Mouse (Mus musculus) forebrain, embryonic 16.5 days (tissue): ENCODE measurements at regions not wholly inside any gene's neighbourhood (a gene's known extent, or its start where the extent isn't known, plus 50 kb on each side); places are given as distances from the start of the nearest gene placed in this dataset.

Experiments used
- ATAC-seq: fragments of 200-750 bp; cut with Nextera tagmentation; 2 replicates; pipeline ENCODE4 v1.8.0; 2017; ENCODE audit warnings: mild to moderate bottlenecking, moderate library complexity
- H3K27ac ChIP-seq: fragments of 300-500 bp; sonication (generic); 2 replicates; pipeline ENCODE4 v1.5.1; 2014; ENCODE audit warnings: low read length, control low read depth
- H3K27me3 ChIP-seq: fragments of 300-500 bp; sonication (generic); replicated peaks from 2 replicates; pipeline ENCODE4 v1.6.1; 2014; ENCODE audit warnings: low read length; ENCODE audit not compliant: control insufficient read depth, insufficient read depth
- H3K36me3 ChIP-seq: fragments of 300-500 bp; sonication (generic); 2 replicates; pipeline ENCODE4 v1.6.1; 2014; ENCODE audit not compliant: control insufficient read depth, insufficient read depth
- H3K4me1 ChIP-seq: fragments of 300-500 bp; sonication (generic); replicated peaks from 2 replicates; pipeline ENCODE4 v1.6.1; 2014; ENCODE audit warnings: low read length; ENCODE audit not compliant: control insufficient read depth, insufficient read depth
- H3K4me2 ChIP-seq: fragments of 300-500 bp; sonication (generic); 2 replicates; pipeline ENCODE4 v1.6.1; 2014; ENCODE audit warnings: mild to moderate bottlenecking, low read length, control low read depth
- H3K4me3 ChIP-seq: fragments of 300-500 bp; sonication (generic); replicated peaks from 2 replicates; pipeline ENCODE4 v1.5.1; 2014; ENCODE audit warnings: mild to moderate bottlenecking, low read length, control low read depth
- H3K9ac ChIP-seq: fragments of 300-500 bp; sonication (generic); replicated peaks from 2 replicates; pipeline ENCODE4 v1.6.1; 2014; ENCODE audit warnings: low read depth, low read length, control low read depth
- H3K9me3 ChIP-seq: fragments of 300-500 bp; sonication (generic); 2 replicates; pipeline ENCODE4 v1.6.1; 2016; ENCODE audit warnings: low read length; ENCODE audit not compliant: control insufficient read depth
- WGBS: fragments of 180-500 bp; shearing (Covaris S2); extraction: QIAGEN DNeasy Blood & Tissue Kit; methylation state at CpG from one replicate; pipeline ENCODE4 v1.1.7; 2014; 5-methylcytosine and 5-hydroxymethylcytosine counted together

- Histone ChIP-seq H3K4me2 (no peak overlapping the region), H3K27me3 (no peaks in the 10 kb centered on the region), H3K4me1 (no peaks in the 10 kb centered on the region), H3K4me3 (no peak overlapping the region), H3K9me3 (no peaks in the 10 kb centered on the region), H3K27ac (no peak overlapping the region), H3K9ac (no peak overlapping the region), H3K36me3 (no peaks in the 10 kb centered on the region)
- ATAC-seq, result no peak
Measured at GRCm38 (mm10) chr5:54741440-54741839, 743.1 kb downstream of the Stim2 start.

- H3K4me2 ChIP-seq, result no peak overlapping the region
- H3K9me3 ChIP-seq, result no peaks in the 10 kb centered on the region
- H3K27me3 ChIP-seq, result no peaks in the 10 kb centered on the region
- H3K4me1 ChIP-seq, result no peaks in the 10 kb centered on the region
- H3K4me3 ChIP-seq, result no peak overlapping the region
- 36% methylated on average over 2 of the region's 2 CpGs for WGBS
- H3K27ac ChIP-seq, result no peak overlapping the region
- no peak for ATAC-seq
- H3K9ac ChIP-seq, result no peak overlapping the region
- H3K36me3 ChIP-seq, result no peaks in the 10 kb centered on the region
Measured at GRCm38 (mm10) chr5:54746973-54747372, 748.7 kb downstream of the Stim2 start.

DNA sequence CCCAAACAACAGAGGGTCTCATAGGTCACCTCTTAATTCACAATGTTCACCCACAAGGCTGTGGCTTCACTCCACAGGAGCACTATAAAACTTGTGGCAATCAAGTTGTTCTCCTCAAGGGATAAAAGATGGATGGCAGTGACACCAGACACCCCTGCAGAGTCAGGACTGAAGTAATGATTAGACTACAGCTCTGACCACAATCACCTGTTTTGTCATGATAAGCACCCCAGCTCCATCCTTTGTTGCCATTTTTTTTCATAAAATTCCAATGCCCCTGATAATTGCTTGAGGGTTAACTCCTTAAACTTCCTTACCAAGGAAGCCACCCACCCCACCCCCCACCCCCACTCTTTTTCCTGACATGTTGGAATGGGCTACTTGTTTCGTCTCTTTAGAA lies 755.1 kb downstream of the Stim2 start:
- H3K4me3 ChIP-seq, result no peak overlapping the region
- H3K36me3 ChIP-seq, result no peaks in the 10 kb centered on the region
- no peak overlapping the region for H3K4me2 ChIP-seq
- no peak overlapping the region for H3K27ac ChIP-seq
- 71% methylated on average over 1 of the region's 1 CpGs for WGBS
- ATAC-seq, result no peak
- no peaks in the 10 kb centered on the region for H3K9me3 ChIP-seq
- H3K9ac ChIP-seq, result no peak overlapping the region
- H3K27me3 ChIP-seq, result no peaks in the 10 kb centered on the region
- no peaks in the 10 kb centered on the region for H3K4me1 ChIP-seq

GRCm38 (mm10) chr5:54759657-54760056 lies 761.4 kb downstream of the Stim2 start:
- 92% methylated on average over 3 of the region's 3 CpGs for WGBS
- H3K27me3 ChIP-seq, result no peaks in the 10 kb centered on the region

GRCm38 (mm10) chr5:54763019-54763418 lies 764.7 kb downstream of the Stim2 start:
- Histone ChIP-seq H3K27me3 (no peaks in the 10 kb centered on the region), H3K4me1 (no peaks in the 10 kb centered on the region), H3K27ac (no peak overlapping the region), H3K4me2 (no peak overlapping the region), H3K36me3 (no peaks in the 10 kb centered on the region), H3K9ac (no peak overlapping the region), H3K9me3 (no peaks in the 10 kb centered on the region), H3K4me3 (no peak overlapping the region)
- WGBS, result 2% methylated on average over 1 of the region's 1 CpGs
- ATAC-seq, result no peak

More at GRCm38 (mm10) chr5:54759657-54760056, 761.4 kb downstream of the Stim2 start:
- Histone ChIP-seq H3K36me3 (no peaks in the 10 kb centered on the region), H3K4me3 (no peak overlapping the region), H3K4me1 (no peaks in the 10 kb centered on the region), H3K9ac (no peak overlapping the region), H3K9me3 (no peaks in the 10 kb centered on the region), H3K27ac (no peak overlapping the region), H3K4me2 (no peak overlapping the region)
- ATAC-seq, result no peak

DNA sequence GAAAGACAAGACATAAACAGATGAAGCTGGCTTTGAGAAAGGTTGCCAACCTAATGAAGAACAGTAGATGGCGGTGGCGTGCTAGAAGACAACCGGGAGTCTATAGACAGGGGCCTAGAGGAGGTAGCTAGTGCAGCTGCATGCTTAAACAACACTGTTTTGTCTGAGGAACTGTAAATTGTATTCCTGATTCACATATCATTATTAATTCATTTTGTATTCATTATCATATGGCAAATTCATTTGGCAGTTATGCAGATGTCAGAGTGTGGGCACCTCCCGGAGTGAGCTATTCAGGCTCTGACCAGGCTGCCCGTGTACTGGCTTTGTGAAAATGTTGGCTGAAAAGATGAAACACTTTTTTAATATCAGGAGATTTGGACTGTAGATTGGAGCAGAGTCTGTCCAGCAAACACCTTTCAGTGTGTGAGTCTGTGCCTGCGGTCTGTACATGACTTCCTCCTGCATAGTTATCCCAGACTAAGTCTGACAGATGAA lies 798.7 kb downstream of the Stim2 start:
- ATAC-seq, result peak; percentile 98
- Histone ChIP-seq H3K27me3 (no peaks in the 10 kb centered on the region), H3K4me1 (peaks cover 3% of the 10 kb centered on the region; the same call in 1 of the 2 replicates), H3K9ac (no peak overlapping the region), H3K4me3 (no peak overlapping the region), H3K36me3 (no peaks in the 10 kb centered on the region), H3K27ac (no peak overlapping the region), H3K9me3 (no peaks in the 10 kb centered on the region), H3K4me2 (no peak overlapping the region)
- WGBS, result 27% methylated on average over 6 of the region's 6 CpGs

- 95% methylated on average over 2 of the region's 2 CpGs for WGBS
- no peak for ATAC-seq
- H3K4me3 ChIP-seq, result no peak overlapping the region
Measured at GRCm38 (mm10) chr5:54827076-54827475, 828.8 kb downstream of the Stim2 start.

More at GRCm38 (mm10) chr5:54827076-54827475, 828.8 kb downstream of the Stim2 start:
- Histone ChIP-seq H3K4me2 (no peak overlapping the region), H3K9me3 (no peaks in the 10 kb centered on the region), H3K9ac (no peak overlapping the region), H3K27me3 (no peaks in the 10 kb centered on the region), H3K27ac (no peak overlapping the region), H3K36me3 (no peaks in the 10 kb centered on the region), H3K4me1 (no peaks in the 10 kb centered on the region)
